Mouse (Mus musculus): ENCODE measurements around the gene Scamp2.

- TF ChIP-seq ZC3H11A (IDR thresholded peaks at IDR 0.05; ENCODE audit: borderline replicate concordance, low read depth, low read length): no peak
- no peak for TF ChIP-seq CHD2 (IDR thresholded peaks at IDR 0.05; ENCODE audit: low read depth, low read length)
- TF ChIP-seq MAFK (IDR thresholded peaks at IDR 0.05; ENCODE audit: insufficient read depth, low read depth, low read length): no peak
- no peak for TF ChIP-seq ZNF384 (IDR thresholded peaks at IDR 0.05; ENCODE audit: low read depth, low read length)
Measured at GRCm38 (mm10) chr9:57521056-57521911, 39.5 kb upstream of the Scamp2 start, which contains the start of gene Cox5a.

Measured in ES-E14 (cell line).